Mouse (Mus musculus) cortical plate, adult 2 months (tissue): Measurements from ENCODE around the gene Hectd2. TPM values are rescaled to one million over a fixed set of nuclear protein-coding genes. Genes with fewer than 3 reads are reported as not detected.

Experiments used
- H3K27ac ChIP-seq: fragments of 200-500 bp; 2 replicates; pipeline ENCODE4 v1.5.1; 2012; ENCODE audit warnings: low read length, control low read depth, inconsistent platforms; ENCODE audit not compliant: insufficient read depth
- H3K4me1 ChIP-seq: fragments of 200-500 bp; 2 replicates; pipeline ENCODE4 v1.6.1; 2011; ENCODE audit warnings: low read length; ENCODE audit not compliant: control insufficient read depth, insufficient read depth
- H3K4me3 ChIP-seq: fragments of 200-500 bp; 2 replicates; pipeline ENCODE4 v1.5.1; 2011; ENCODE audit warnings: mild to moderate bottlenecking, low read length, control low read depth; ENCODE audit not compliant: insufficient read depth
- CTCF ChIP-seq: fragments of 200-500 bp; IDR thresholded peaks from 2 replicates; pipeline ENCODE4 v1.5.1; 2011; ENCODE audit warnings: mild to moderate bottlenecking, control low read depth, low read length; ENCODE audit not compliant: insufficient read depth; ENCODE audit errors: extremely low read depth
- POLR2A ChIP-seq: fragments of 200-500 bp; IDR thresholded peaks from 2 replicates; pipeline ENCODE4 v1.6.1; 2011; ENCODE audit warnings: mild to moderate bottlenecking, low read length, control low read depth; ENCODE audit not compliant: insufficient read depth; ENCODE audit errors: extremely low read depth
- polyA plus RNA-seq: library from polyadenylated mRNA; depleted of rRNA; stranded (reverse); fragments of >200 nt; gene quantifications from 2 replicates; pipeline ENCODE4 v1.2.3, GENCODE M21; 2012

Hectd2 gene
- polyA plus RNA-seq, 1 experiment = 12.8 TPM

DNA sequence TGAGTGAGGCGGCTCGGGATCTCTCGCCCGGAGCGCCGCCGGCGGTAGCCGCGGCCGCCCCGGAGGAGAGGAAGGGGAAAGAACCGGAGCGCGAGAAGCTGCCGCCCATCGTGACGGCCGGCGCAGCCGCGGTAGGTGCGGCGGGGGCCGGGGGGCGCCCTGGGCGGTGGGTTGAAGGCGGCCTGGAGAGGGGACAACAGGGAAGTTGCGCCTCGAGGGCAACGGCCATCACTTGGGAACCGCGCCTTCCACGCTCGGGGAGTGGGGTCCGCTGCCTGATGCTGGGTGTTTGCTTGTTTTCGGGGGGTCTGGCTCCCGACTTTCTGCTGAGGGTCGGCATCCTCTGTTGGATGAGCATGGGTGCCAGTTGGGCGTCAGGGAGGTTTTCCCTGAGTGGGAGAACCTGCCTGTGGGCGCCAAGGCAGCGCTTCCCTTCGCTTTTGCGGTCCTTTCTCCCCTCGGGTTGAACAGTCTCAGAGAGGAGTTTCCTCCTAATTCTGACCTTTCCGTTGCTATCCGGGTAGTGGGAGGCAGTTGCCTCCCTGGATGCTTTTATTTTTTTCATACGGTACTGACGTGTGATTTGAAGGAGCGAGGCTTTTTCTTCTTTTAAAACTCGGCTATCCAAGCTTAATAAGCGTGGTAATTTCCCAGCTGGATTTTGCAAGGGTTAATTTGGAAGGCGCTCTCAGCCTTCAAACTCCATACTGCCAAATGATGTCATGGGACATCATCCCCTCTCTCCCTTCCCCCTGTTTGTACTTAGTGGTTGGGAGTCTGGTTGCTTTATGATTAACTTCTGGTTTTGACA is 551 bp downstream of the Hectd2 start:
- Histone ChIP-seq H3K27ac (peak overlapping the region; percentile 90), H3K4me3 (peak overlapping the region; percentile 71), H3K4me1 (no peaks in the 10 kb centered on the region)
- TF ChIP-seq CTCF = no peak
- no peak for TF ChIP-seq POLR2A

DNA sequence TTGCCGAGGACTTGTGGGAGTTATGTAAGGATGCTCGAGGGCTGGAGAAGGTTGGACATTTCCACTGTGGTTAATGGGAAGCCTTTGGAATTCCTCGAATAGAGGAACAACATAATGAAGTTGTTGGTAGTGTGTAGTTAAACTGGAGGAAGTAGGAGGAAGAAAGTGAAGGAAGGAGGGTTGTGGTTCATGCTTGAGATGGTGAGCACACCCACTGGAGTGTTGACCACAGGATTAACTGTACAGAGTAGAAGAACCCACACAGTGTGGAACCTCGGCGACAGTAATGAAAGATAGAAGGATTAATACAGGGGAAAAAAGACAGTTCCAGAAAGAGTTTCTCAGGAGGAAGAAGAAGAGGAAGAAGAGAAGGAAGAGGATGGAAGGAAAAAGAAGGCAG is 4.9 kb downstream of the Hectd2 start:
- TF ChIP-seq POLR2A = no peak
- no peak for TF ChIP-seq CTCF
- H3K27ac ChIP-seq = no peak overlapping the region
- H3K4me3 ChIP-seq = no peak overlapping the region
- no peaks in the 10 kb centered on the region for H3K4me1 ChIP-seq

DNA sequence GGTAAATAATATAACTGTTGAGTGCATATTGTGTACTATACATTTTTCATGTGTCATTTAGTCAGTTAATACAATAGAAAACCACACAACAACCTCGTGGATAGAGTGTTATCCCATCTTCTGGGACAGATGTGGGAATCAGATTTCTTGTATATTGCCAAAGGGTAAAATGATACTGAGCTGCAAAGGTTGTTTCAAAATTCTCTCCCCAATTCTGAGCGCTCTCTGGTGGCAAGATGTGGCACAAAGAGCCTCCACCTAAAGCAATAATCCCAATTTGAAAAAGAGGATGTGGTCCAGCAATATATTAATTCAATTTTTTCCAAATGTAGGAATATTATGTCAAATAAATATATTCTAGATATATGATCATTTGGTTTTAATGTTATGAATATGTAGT is 5.7 kb downstream of the Hectd2 start:
- Histone ChIP-seq H3K4me3 (no peak overlapping the region), H3K27ac (no peak overlapping the region), H3K4me1 (no peaks in the 10 kb centered on the region; the same call in 1 of the 2 replicates)
- no peak; the same call in 1 of the 2 replicates for TF ChIP-seq CTCF
- no peak for TF ChIP-seq POLR2A

DNA sequence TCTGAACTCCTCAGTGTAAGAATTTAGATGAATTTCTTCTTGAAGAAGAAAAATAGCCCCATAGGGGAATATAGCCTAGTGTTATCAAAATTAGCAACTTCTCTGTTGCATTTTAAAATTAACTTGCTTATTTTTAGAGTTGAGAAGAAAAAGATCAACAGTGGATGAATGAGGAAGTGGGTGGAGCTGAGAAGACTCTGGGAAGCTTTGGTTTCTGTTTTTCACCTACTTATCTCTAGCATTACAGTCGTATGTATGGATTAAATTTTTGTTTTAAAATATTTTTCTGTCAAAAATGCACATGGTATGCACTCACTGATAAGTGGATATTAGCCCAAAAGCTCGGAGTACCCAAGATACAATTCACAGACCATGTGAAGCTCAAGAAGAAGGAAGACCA is 6.7 kb downstream of the Hectd2 start:
- Histone ChIP-seq H3K27ac (no peak overlapping the region), H3K4me3 (no peak overlapping the region), H3K4me1 (peaks cover 2% of the 10 kb centered on the region; the same call in 1 of the 2 replicates)
- no peak for TF ChIP-seq POLR2A

DNA sequence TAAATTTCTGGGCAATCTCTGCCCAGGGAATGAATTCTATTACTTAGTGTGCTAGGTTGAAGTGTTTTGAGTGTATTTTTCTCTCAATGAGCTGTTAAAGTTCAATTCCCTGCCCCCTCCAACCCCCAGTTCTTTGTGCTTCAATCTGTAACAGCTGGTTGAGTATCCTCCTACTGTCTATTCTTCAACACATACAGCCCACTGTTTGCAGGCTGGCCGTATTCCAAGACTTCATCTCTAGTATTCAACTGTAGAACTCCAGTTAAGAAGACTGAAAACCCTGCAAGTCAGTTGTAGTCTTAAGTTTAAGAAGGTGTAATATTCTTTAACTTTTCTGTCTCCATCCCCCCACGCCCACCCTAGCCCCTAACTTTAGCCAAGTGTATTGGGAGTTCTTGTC is 10.0 kb downstream of the Hectd2 start:
- H3K27ac ChIP-seq = no peak overlapping the region
- peaks cover 3% of the 10 kb centered on the region for H3K4me1 ChIP-seq
- TF ChIP-seq CTCF = no peak
- no peak for TF ChIP-seq POLR2A
- no peak overlapping the region for H3K4me3 ChIP-seq

DNA sequence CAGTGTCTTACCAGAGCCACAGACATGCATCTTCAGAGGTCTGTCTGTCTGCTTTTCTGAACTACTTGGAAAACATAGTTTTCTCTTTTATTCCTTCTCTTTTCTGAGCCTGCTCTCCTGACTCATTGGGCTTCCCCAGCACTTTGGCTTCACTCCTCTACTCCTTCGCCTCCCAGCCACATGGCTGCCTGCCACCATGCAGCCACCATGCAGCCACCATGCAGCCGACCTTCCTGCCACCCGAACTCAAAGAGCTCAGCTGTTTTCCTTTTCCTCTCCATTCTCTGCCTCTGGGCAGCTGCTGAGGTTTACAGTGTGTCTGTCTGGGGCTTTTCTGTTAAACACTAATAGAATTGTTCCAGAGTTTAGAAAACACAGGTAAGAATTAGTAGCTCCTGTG is 19.5 kb downstream of the Hectd2 start:
- TF ChIP-seq POLR2A (no peak), CTCF (no peak)
- H3K4me1 ChIP-seq = no peaks in the 10 kb centered on the region
- no peak overlapping the region for H3K4me3 ChIP-seq
- no peak overlapping the region for H3K27ac ChIP-seq

DNA sequence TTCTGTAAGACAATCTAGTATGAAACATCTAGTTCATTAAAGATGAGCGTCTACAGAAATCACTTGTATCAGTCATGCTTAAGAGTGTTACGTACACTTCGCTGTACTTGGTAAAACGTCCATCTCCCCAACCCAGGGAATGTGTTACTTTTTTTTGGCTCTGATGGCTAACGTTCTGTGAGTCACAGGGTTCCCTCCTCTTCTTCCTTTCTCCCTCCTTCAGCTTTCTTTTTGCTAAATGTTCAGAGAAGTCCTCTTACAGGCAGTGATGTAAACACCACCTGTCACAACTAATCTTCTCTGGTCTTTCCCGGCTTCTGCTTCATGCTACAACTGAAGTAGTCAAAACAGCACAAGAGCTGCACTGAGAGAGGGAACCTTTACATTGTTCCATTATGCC is 20.7 kb downstream of the Hectd2 start:
- no peak for TF ChIP-seq POLR2A
- TF ChIP-seq CTCF = no peak
- Histone ChIP-seq H3K4me1 (no peaks in the 10 kb centered on the region), H3K4me3 (no peak overlapping the region), H3K27ac (no peak overlapping the region)

DNA sequence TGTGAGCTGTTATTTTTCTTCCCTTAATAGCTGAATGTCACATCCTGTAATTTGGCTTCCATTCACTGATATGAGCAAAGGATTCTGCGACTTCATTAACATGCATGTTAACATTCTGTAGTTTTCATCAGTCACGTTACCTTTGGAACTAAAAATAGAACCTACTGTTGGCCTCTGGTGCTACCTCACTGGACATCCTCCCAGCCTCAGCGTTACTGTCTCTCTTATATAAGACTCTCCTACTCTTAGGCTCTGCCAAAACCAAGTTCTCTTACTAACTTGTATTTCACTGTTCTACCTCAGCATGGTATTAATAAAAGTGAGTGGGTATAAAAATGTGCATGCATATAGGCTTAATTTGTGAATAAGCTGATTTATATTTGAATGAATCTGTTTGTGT is 26.4 kb downstream of the Hectd2 start:
- Histone ChIP-seq H3K4me3 (no peak overlapping the region), H3K27ac (no peak overlapping the region), H3K4me1 (no peaks in the 10 kb centered on the region)
- no peak for TF ChIP-seq CTCF
- no peak for TF ChIP-seq POLR2A

DNA sequence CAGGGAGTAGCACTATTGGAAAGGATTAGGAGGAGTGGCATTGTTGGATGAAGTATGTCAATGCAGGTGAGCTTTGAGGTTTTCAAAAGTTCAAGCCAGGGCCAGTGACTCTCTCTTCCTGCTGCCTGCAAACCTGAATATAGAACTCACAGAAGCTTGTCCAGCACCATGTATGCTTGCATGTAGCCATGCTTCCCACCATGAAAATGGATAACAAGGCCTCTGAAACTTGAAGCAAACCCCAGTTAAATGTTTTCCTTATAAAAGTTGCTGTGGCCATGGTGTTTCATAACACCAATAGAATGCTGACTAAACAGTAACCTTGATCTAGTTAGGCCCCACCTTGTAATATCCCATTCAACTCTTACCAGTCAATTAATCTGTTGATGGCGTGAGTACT is 27.7 kb downstream of the Hectd2 start:
- no peaks in the 10 kb centered on the region for H3K4me1 ChIP-seq
- no peak overlapping the region for H3K27ac ChIP-seq
- no peak overlapping the region for H3K4me3 ChIP-seq
- TF ChIP-seq POLR2A (no peak), CTCF (no peak)

DNA sequence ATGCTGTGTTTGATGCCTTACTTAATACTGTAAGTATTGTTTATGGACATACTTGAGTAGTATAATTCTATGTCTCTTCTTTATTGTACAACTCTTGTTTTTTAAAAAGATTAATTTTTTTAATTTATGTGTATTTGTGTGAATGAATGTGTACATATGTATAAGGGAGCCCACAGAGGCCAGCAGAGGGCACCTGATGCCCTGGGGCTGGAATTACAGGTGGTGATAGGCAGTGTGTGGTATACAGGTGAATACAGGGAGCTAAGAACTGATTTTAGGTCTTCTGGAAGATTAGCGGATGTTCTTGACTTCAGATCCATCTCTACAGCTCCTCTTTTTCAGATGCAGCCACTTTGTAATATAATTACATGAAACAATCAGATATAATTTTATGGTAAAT is 31.1 kb downstream of the Hectd2 start:
- TF ChIP-seq POLR2A = no peak
- no peak for TF ChIP-seq CTCF
- H3K27ac ChIP-seq = no peak overlapping the region
- H3K4me1 ChIP-seq = no peaks in the 10 kb centered on the region
- no peak overlapping the region for H3K4me3 ChIP-seq
